Mouse (Mus musculus) midbrain, embryonic 14.5 days (tissue): ENCODE results near the gene Dclk1. TPM values are rescaled to one million over a fixed set of nuclear protein-coding genes. Genes with fewer than 3 reads are reported as not detected.
A peak's percentile ranks its signal among the peaks of the same experiment; 100 is the strongest.

ENCODE experiments used
- ATAC-seq: fragments of 200-750 bp; cut with Nextera tagmentation; 2 replicates; pipeline ENCODE4 v1.8.0; 2017; ENCODE audit warnings: moderate number of reproducible peaks, moderate library complexity; ENCODE audit not compliant: low FRiP score, low TSS enrichment
- DNase-seq: peaks from one replicate; pipeline ENCODE4 v3.0.0-alpha.2; 2015
- H3K27ac ChIP-seq: fragments of 300-500 bp; sonication (generic); replicated peaks from 2 replicates; pipeline ENCODE4 v1.5.1; 2014; ENCODE audit warnings: mild to moderate bottlenecking, low read depth, low read length, moderate library complexity
- H3K27me3 ChIP-seq: fragments of 300-500 bp; sonication (generic); 2 replicates; pipeline ENCODE4 v1.6.1; 2014; ENCODE audit warnings: low read length, control low read depth, mixed read lengths; ENCODE audit not compliant: control insufficient read depth, insufficient read depth
- H3K36me3 ChIP-seq: fragments of 300-500 bp; sonication (generic); 2 replicates; pipeline ENCODE4 v1.6.1; 2014; ENCODE audit warnings: low read length, control low read depth; ENCODE audit not compliant: control insufficient read depth, insufficient read depth
- H3K4me1 ChIP-seq: fragments of 300-500 bp; sonication (generic); 2 replicates; pipeline ENCODE4 v1.6.1; 2014; ENCODE audit warnings: mild to moderate bottlenecking, antibody characterized with exemption, low read length, control low read depth; ENCODE audit not compliant: control insufficient read depth, insufficient read depth
- H3K4me2 ChIP-seq: fragments of 300-500 bp; sonication (generic); 2 replicates; pipeline ENCODE4 v1.6.1; 2014; ENCODE audit warnings: mild to moderate bottlenecking, low read length, moderate library complexity
- H3K4me3 ChIP-seq: fragments of 300-500 bp; sonication (generic); replicated peaks from 2 replicates; pipeline ENCODE4 v1.5.1; 2014; ENCODE audit warnings: low read depth, low read length
- H3K9ac ChIP-seq: fragments of 300-500 bp; sonication (generic); replicated peaks from 2 replicates; pipeline ENCODE4 v1.6.1; 2014; ENCODE audit warnings: mild to moderate bottlenecking, low read length, moderate library complexity
- H3K9me3 ChIP-seq: fragments of 300-500 bp; sonication (generic); 2 replicates; pipeline ENCODE4 v1.6.1; 2016; ENCODE audit warnings: low read length, control low read depth, mixed read lengths; ENCODE audit not compliant: control insufficient read depth
- WGBS: fragments of 180-500 bp; shearing (Covaris S2); extraction: QIAGEN DNeasy Blood & Tissue Kit; methylation state at CpG from one replicate; pipeline ENCODE4 v1.1.7; 2014; 5-methylcytosine and 5-hydroxymethylcytosine counted together
- polyA plus RNA-seq: library from polyadenylated mRNA; unstranded; fragments of >200 nt; fragmentation: Nextera tagmentation; extraction: Ambion mirVana; gene quantifications from 2 replicates; pipeline ENCODE4 v1.2.1, GENCODE M21; 2014

The Dclk1 gene
- polyA plus RNA-seq, 1 experiment from 2014 or later, result 323 TPM

DNA sequence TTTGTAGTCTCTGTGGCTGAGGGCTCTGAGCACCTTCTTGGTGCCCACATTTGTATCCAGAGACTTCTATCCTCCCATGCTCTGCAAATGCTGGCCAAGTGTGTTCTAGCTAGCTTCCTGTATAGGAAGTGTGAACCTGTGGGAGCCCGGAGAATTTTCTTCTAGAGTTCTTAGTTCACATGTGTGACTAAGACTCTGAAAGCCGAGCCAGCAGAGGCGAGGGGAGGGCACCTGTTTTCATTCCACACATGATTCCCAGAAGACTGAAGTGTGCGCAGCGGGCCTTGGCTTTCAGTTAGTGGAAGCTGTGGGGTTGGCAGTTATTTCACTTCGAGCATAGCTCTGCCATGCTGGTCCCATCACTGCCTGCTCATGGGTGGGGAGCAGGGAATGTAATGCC, 1.9 kb downstream of the Dclk1 start:
- H3K9me3 ChIP-seq, result no peaks in the 10 kb centered on the region
- peak overlapping the region; percentile 84 for H3K4me3 ChIP-seq
- no peaks in the 10 kb centered on the region for H3K27me3 ChIP-seq
- H3K27ac ChIP-seq, result peak overlapping the region; percentile 99; the same call in 1 of the 2 replicates
- peaks cover 32% of the 10 kb centered on the region for H3K4me1 ChIP-seq
- H3K36me3 ChIP-seq, result peaks cover 22% of the 10 kb centered on the region
- ATAC-seq (no peak), DNase-seq (peak; percentile 44)
- peak overlapping the region; percentile 71 for H3K4me2 ChIP-seq
- WGBS, result 57% methylated on average over 6 of the region's 6 CpGs
- H3K9ac ChIP-seq, result peak overlapping the region; percentile 99

DNA sequence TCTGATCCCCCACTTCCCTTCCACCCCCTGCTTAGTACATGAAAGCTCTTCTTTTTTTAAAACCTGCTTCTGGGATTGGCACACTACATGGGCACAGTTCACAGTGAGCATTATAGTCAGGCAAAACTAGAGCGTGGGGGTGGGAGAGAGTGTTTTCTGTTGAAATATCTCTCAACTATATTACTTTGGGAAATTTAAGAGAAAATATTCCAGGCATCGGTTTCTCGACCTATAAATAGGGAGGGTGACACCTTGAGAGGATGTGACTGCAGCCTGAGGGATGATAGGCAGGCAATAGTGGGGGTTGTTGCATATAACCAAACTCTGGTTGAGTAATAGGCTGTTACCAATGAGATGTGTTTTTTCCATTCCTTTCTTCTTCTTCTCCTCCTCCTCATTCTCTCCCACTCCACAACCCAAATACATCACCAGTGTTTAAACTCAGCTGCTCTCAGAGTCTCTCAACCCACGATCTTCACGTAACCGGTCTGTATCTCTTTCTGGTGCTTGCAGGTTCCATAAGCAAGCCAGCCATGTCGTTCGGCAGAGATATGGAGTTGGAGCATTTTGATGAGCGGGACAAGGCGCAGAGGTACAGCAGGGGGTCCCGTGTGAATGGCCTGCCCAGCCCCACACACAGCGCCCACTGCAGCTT, 4.6 kb downstream of the Dclk1 start:
- H3K9me3 ChIP-seq, result no peaks in the 10 kb centered on the region
- DNase-seq (no peak), ATAC-seq (no peak)
- H3K4me2 ChIP-seq, result no peak overlapping the region
- no peak overlapping the region for H3K27ac ChIP-seq
- H3K4me3 ChIP-seq, result no peak overlapping the region
- no peak overlapping the region for H3K9ac ChIP-seq
- H3K27me3 ChIP-seq, result no peaks in the 10 kb centered on the region
- H3K36me3 ChIP-seq, result peaks cover 34% of the 10 kb centered on the region
- peaks cover 43% of the 10 kb centered on the region for H3K4me1 ChIP-seq
- WGBS, result 91% methylated on average over 12 of the region's 12 CpGs

DNA sequence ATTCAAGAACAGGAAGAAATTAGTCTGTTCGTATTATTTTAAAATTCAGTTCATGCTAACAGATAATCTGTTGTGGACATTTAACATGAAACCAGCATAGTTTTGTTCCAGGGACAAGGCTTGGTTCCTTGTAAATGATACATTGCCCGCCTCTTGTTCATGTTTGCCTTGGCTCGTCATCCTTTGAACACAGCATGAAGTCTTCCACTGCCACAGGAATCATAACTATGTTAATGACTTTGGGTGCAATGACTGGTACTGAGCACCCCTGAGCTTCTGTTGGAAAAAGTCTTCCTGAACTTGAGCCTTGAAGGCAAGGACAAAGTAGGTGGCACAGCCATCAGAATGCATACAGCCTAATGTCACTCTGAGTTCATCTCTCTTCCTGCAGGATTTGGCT, 5.9 kb downstream of the Dclk1 start:
- H3K9ac ChIP-seq, result no peak overlapping the region
- ATAC-seq, result no peak
- H3K9me3 ChIP-seq, result no peaks in the 10 kb centered on the region
- no peak overlapping the region for H3K27ac ChIP-seq
- no peaks in the 10 kb centered on the region for H3K27me3 ChIP-seq
- H3K4me3 ChIP-seq, result no peak overlapping the region
- peaks cover 44% of the 10 kb centered on the region for H3K36me3 ChIP-seq
- 84% methylated on average over 3 of the region's 3 CpGs for WGBS
- H3K4me2 ChIP-seq, result no peak overlapping the region
- DNase-seq, result no peak
- H3K4me1 ChIP-seq, result peaks cover 43% of the 10 kb centered on the region

DNA sequence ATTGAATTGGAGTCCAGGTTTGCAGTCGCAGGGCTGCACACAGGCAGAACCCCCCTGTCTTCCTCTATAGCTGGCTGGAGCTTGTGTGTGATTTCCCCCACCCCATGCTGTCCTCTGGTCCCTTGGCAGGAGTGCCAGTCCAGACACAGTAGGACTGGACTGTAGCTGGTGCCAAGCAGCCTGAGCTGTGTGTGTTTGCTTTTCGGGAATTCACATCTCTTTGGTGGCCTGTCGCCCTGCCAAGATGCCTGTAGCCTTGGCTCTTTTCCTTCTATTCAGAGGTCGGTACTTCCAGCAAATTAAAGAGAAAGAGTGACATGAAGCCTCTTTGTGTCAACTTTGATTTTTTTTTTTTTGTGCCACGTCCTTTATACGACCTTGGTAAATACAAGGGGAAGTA, 6.3 kb downstream of the Dclk1 start:
- Histone ChIP-seq H3K36me3 (peaks cover 47% of the 10 kb centered on the region), H3K4me1 (peaks cover 43% of the 10 kb centered on the region), H3K4me3 (no peak overlapping the region), H3K9me3 (no peaks in the 10 kb centered on the region), H3K27me3 (no peaks in the 10 kb centered on the region), H3K4me2 (no peak overlapping the region), H3K27ac (no peak overlapping the region), H3K9ac (no peak overlapping the region)
- 71% methylated on average over 6 of the region's 6 CpGs for WGBS
- DNase-seq, result peak; percentile 68
- 0 out of 2 replicates have a peak, but pooled peaks have one; percentile 31 for ATAC-seq

DNA sequence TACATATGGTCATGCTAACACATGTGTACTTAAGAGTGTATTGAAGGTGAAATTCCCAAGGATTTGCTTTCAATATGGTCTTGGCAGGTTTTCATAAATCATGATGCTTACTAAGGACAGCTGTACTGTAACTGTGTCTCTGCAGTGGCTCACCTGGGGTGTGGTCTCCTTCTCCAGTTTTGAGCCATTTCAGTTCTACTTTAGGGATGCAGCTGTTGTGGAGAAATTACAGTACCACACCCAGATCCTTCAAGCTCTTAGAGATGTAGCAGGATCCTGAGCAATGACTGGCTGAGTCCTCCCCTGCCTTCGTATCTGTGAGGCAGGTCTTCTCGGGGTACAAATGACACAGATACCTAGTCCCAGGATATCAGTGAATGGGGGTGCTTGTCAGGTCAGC, 8.5 kb downstream of the Dclk1 start:
- peaks cover 3% of the 10 kb centered on the region; the same call in 1 of the 2 replicates for H3K9me3 ChIP-seq
- H3K4me1 ChIP-seq, result peaks cover 27% of the 10 kb centered on the region
- H3K4me2 ChIP-seq, result no peak overlapping the region
- H3K4me3 ChIP-seq, result no peak overlapping the region
- H3K27me3 ChIP-seq, result no peaks in the 10 kb centered on the region
- no peak for ATAC-seq
- 92% methylated on average over 2 of the region's 2 CpGs for WGBS
- H3K9ac ChIP-seq, result no peak overlapping the region
- H3K36me3 ChIP-seq, result peaks cover 56% of the 10 kb centered on the region
- no peak for DNase-seq
- H3K27ac ChIP-seq, result no peak overlapping the region

DNA sequence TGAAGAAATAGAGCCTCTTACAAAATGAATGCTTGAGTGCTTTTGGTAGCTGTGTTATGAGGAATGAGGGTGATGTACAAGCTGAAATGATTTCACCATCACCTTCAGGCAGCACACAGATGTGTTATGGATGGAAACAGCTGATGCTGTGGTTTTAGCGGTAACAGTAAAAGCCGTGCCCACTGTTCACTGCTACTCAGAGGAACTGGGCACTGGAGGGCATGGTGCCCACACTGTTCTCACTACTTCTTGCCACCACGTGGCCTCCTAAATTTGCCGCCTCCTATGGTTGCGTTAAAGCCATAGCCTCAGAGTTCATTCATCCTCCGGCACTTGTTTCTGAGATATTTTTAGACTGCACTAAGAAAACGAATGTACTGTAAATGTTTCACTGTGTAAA, 18.0 kb downstream of the Dclk1 start:
- H3K4me3 ChIP-seq, result no peak overlapping the region
- no peaks in the 10 kb centered on the region for H3K9me3 ChIP-seq
- H3K27me3 ChIP-seq, result no peaks in the 10 kb centered on the region
- ATAC-seq (no peak), DNase-seq (no peak)
- no peak overlapping the region for H3K9ac ChIP-seq
- no peak overlapping the region for H3K27ac ChIP-seq
- H3K4me1 ChIP-seq, result peaks cover 10% of the 10 kb centered on the region; the same call in 1 of the 2 replicates
- peaks cover 34% of the 10 kb centered on the region for H3K36me3 ChIP-seq
- no peak overlapping the region for H3K4me2 ChIP-seq
- 93% methylated on average over 7 of the region's 7 CpGs for WGBS

DNA sequence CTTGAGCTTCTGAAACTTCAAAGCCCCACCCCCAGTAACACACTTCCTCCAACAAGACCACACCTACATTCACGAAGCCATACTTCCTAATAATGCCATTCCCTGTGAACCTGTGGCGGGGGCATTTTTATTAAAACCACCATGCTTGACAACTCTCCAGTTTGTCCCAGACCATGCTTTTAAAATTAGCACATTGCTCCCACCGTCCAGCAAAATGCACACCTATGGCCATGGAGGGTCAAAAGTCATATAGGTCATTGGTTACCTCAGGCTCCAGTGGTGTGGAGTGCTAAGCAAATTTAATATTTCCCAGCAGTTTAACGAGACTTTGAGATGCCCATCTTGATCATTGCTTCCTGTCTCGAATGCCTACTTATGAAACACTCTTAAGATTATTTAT, 23.9 kb downstream of the Dclk1 start:
- no peak overlapping the region for H3K9ac ChIP-seq
- no peak overlapping the region for H3K27ac ChIP-seq
- ATAC-seq, result no peak
- H3K27me3 ChIP-seq, result no peaks in the 10 kb centered on the region
- no peaks in the 10 kb centered on the region for H3K9me3 ChIP-seq
- peaks cover 16% of the 10 kb centered on the region; the same call in 1 of the 2 replicates for H3K36me3 ChIP-seq
- H3K4me3 ChIP-seq, result no peak overlapping the region
- peaks cover 11% of the 10 kb centered on the region; the same call in 1 of the 2 replicates for H3K4me1 ChIP-seq
- no peak overlapping the region for H3K4me2 ChIP-seq
- DNase-seq, result no peak
- WGBS, result 95% methylated on average over 5 of the region's 5 CpGs

DNA sequence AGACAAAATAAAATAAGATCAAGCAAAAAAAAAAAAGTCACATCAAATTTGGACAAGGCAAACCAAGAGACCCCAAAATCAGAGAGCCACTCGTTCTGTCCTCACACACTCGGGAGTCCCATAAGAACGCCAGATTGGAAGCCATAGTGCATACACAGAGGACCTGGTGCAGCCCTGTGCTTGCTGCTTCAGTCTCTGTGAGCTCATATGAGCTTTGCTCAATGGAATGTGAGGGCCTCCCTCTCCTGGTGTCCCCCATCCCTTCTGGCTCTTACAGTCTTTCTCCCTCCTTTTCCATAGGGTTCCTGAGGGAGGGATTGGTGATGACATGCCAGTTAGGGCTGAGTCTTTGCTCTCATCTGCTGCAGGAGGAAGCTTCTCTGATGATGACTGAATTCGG, 27.6 kb downstream of the Dclk1 start:
- H3K27ac ChIP-seq, result no peak overlapping the region
- ATAC-seq, result no peak
- 83% methylated on average over 4 of the region's 4 CpGs for WGBS
- no peaks in the 10 kb centered on the region for H3K9me3 ChIP-seq
- no peak overlapping the region for H3K4me2 ChIP-seq
- no peak for DNase-seq
- no peak overlapping the region for H3K4me3 ChIP-seq
- peaks cover 11% of the 10 kb centered on the region; the same call in 1 of the 2 replicates for H3K4me1 ChIP-seq
- H3K36me3 ChIP-seq, result peaks cover 12% of the 10 kb centered on the region; the same call in 1 of the 2 replicates
- no peaks in the 10 kb centered on the region for H3K27me3 ChIP-seq
- no peak overlapping the region for H3K9ac ChIP-seq

DNA sequence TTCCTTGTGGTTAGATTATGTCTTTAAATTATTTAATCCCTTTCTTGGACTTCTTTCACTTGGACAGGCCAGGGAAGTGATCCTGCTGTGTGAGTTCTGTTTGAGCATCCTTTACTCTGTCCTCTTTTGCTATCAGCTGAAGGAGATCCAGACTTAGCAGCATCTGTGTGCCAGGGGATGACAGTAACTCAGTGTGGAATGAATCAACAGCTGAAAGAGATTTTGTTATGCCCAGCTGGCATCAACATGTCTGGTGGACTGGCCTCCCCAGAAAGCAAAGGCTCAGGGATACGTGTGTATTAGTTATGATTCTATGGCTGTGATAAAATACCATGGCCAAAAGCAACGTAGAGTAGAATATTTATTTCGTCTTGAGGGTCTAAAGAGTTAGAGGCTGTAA, 28.2 kb downstream of the Dclk1 start:
- no peak for ATAC-seq
- 82% methylated on average over 3 of the region's 3 CpGs for WGBS

More for the DNA sequence above, 28.2 kb downstream of the Dclk1 start:
- H3K27ac ChIP-seq, result no peak overlapping the region
- peaks cover 8% of the 10 kb centered on the region; the same call in 1 of the 2 replicates for H3K36me3 ChIP-seq
- no peaks in the 10 kb centered on the region for H3K9me3 ChIP-seq
- H3K27me3 ChIP-seq, result no peaks in the 10 kb centered on the region
- no peak overlapping the region for H3K9ac ChIP-seq
- H3K4me2 ChIP-seq, result no peak overlapping the region
- DNase-seq, result no peak
- no peak overlapping the region for H3K4me3 ChIP-seq
- peaks cover 11% of the 10 kb centered on the region; the same call in 1 of the 2 replicates for H3K4me1 ChIP-seq
